Mouse (Mus musculus) adrenal gland (tissue): ENCODE measurements around the gene Lhfpl3.

ENCODE experiments used
- intact Hi-C: fragments of 180-260 bp; cut with DNase I; formaldehyde crosslinking; loops from one replicate; pipeline ENCODE4 v1.15.1; 2025
- microRNA-seq, 2 experiments: library from miRNA; unstranded; fragments of <30 nt; microRNA quantifications; one replicate each; pipeline ENCODE4; 2019

The Lhfpl3 gene

DNA sequence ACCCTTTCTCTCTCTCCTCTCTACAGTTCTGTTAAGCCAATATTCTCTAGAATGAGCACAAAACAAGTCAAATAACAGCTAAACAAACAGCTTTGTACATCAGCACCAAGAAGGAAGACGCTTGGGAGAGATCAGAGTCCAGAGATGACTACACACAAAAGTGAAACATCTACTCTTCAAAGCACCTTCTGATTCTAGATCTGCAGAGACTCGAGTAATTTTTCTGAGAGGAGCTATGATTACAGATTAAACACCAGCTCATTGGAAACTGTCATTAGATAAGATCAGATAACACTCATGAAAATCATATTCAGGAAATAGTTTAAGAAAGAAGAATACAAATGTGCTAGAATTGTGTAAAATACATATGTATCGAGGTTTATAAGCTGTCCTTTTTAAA lies 527.5 kb downstream of the Lhfpl3 start:
- intact Hi-C loops: no loop called here

GRCm38 (mm10) chr5:23279364-23279763 lies 533.5 kb downstream of the Lhfpl3 start:
- intact Hi-C loops: no loop called here

GRCm38 (mm10) chr5:23284884-23285283 lies 539.0 kb downstream of the Lhfpl3 start:
- intact Hi-C loops: loop anchor here (1.0 to 10.0 kb wide), 2 partner anchors 33 to 640 kb away; no protein-coding TSS in a partner anchor

GRCm38 (mm10) chr5:23289149-23289548 lies 543.3 kb downstream of the Lhfpl3 start:
- intact Hi-C loops: loop anchor here (10.0 kb wide), 1 partner anchor 644 kb away; no protein-coding TSS in a partner anchor

Small RNA genes lying within 50 kb of the gene (microRNA-seq; reads per million reads assigned to microRNA genes)
- 0 reads per million in 2 experiments for gene Gm28022
- 0 reads per million in 2 experiments for gene Gm44363
